Mouse (Mus musculus) neural tube, postnatal 0 days (tissue): ENCODE results near the gene Asmt. TPM values are rescaled to one million over a fixed set of nuclear protein-coding genes. Genes with fewer than 3 reads are reported as not detected.

Source experiments
- polyA plus RNA-seq: library from polyadenylated mRNA; unstranded; fragments of >200 nt; fragmentation: Nextera tagmentation; extraction: Ambion mirVana; gene quantifications from 2 replicates; pipeline ENCODE4 v1.2.1, GENCODE M21; 2015

The Asmt gene
- polyA plus RNA-seq = not detected in 2 replicates

DNA sequence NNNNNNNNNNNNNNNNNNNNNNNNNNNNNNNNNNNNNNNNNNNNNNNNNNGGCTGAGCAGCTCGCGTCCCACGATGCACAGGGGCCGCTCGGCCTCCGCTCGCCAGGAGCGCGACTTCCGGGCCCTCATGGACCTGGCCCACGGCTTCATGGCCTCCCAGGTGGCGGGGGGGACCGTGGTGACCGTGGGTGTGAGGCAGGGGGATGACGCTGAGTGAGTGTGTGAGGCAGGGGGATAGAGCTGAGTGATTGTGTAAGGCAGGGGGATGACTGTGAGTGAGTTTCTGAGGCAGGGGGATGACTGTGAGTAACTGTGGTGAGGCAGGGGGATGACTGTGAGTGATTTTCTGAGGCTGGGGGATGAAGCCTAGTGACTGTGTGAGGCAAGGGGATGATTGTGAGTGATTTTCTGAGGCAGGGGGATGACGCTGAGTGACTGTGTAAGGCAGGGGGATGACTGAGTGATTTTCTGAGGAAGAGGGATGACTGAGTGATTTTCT is at the start of gene Asmt:
Gene Asmt (plus strand): TSS at position 51 of the 499 bp plus-strand sequence.

